Mouse (Mus musculus) stomach, embryonic 15.5 days (tissue): Measurements from ENCODE around the gene Fcrl1. TPM values are rescaled to one million over a fixed set of nuclear protein-coding genes. Genes with fewer than 3 reads are reported as not detected.
"Not testable (repeated sequence)": the region's sequence is repeated elsewhere in the genome, so short reads cannot be mapped to it uniquely, and the experiment has no call there.

Experiments
- ATAC-seq: fragments of 200-750 bp; cut with Nextera tagmentation; 2 replicates; pipeline ENCODE4 v1.8.0; 2017; ENCODE audit warnings: low read depth, moderate number of reproducible peaks, moderate TSS enrichment; ENCODE audit not compliant: insufficient read depth, low FRiP score
- H3K27ac ChIP-seq: fragments of 300-500 bp; sonication (generic); 2 replicates; pipeline ENCODE4 v1.5.1; 2015; ENCODE audit warnings: mild to moderate bottlenecking, inconsistent platforms
- H3K27me3 ChIP-seq: fragments of 300-500 bp; sonication (generic); replicated peaks from 2 replicates; pipeline ENCODE4 v1.6.1; 2015; ENCODE audit warnings: inconsistent platforms
- H3K36me3 ChIP-seq: fragments of 300-500 bp; sonication (generic); 2 replicates; pipeline ENCODE4 v1.6.1; 2015; ENCODE audit warnings: inconsistent platforms
- H3K4me1 ChIP-seq: fragments of 300-500 bp; sonication (generic); 2 replicates; pipeline ENCODE4 v1.6.1; 2015; ENCODE audit warnings: inconsistent platforms
- H3K4me2 ChIP-seq: fragments of 300-500 bp; sonication (generic); 2 replicates; pipeline ENCODE4 v1.6.1; 2015; ENCODE audit warnings: mild to moderate bottlenecking, inconsistent platforms
- H3K4me3 ChIP-seq: fragments of 300-500 bp; sonication (generic); replicated peaks from 2 replicates; pipeline ENCODE4 v1.5.1; 2015; ENCODE audit warnings: inconsistent platforms
- H3K9ac ChIP-seq: fragments of 300-500 bp; sonication (generic); 2 replicates; pipeline ENCODE4 v1.6.1; 2015; ENCODE audit warnings: inconsistent platforms
- H3K9me3 ChIP-seq: fragments of 300-500 bp; sonication (generic); 2 replicates; pipeline ENCODE4 v1.6.1; 2016; ENCODE audit warnings: inconsistent platforms
- WGBS: fragments of 180-500 bp; shearing (Covaris S2); methylation state at CpG from one replicate; pipeline ENCODE4 v1.1.7; 2015; 5-methylcytosine and 5-hydroxymethylcytosine counted together
- polyA plus RNA-seq: library from polyadenylated mRNA; unstranded; fragments of >200 nt; fragmentation: Nextera tagmentation; extraction: Ambion mirVana; gene quantifications from 2 replicates; pipeline ENCODE4 v1.2.1, GENCODE M21; 2015

The Fcrl1 gene
- polyA plus RNA-seq = 0.28 TPM in 2 replicates

DNA sequence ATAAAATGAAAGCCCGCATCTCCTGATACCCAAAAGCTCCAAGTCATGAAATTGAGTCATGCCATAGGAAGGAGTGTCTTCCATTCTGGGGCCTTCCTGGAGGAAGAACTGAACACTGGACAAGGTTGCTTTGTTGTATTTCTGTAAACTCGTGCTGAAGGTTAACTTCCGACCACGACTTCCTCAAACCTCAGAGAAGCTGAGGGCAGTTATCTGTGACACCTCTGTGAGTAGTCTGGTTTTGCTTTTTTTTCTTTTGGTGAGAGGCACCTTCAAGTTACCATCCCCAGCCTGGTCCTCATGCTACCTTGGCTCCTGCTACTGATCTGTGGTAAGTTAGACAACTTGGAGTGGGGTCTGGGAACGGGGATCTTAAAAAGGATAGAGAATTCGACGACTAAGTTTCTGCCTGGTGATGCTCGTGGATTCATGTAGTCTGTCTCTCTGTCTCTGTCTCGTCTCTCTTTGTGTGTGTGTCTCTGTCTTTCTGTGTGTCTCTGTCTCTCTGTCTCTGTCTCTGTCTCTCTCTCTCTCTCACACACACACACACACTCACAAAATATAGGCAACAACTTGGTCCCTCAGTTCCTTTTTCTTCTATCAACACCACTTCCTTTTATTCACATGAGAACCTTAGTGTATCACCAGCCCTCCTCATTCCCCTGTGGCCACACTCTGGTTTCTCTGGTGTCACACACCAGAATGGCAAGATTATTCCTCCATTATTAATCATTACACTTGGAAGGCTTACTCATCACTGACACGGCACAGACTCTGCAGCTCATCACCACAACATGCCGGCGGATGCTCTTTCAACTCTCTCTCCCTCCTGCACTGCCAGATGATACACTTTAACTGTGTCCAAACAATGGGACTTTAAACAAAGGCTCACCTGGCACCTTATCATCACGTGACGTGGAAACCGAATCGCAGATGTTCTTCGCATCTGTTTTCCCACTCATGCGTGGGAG is at the start of gene Fcrl1:
Gene Fcrl1, plus strand, starts transcription at position 193 of the 971 bp plus-strand sequence.
- Histone ChIP-seq H3K27ac (no peak within 1 kb of the TSS), H3K27me3 (no peaks in the 10 kb centered on the region), H3K9ac (no peak within 1 kb of the TSS), H3K4me1 (no peaks in the 10 kb centered on the region), H3K4me2 (peak within 1 kb of the TSS; percentile 30; the same call in 1 of the 2 replicates), H3K9me3 (no peaks in the 10 kb centered on the region), H3K36me3 (no peaks in the 10 kb centered on the region), H3K4me3 (no peak within 1 kb of the TSS)
- ATAC-seq = no peak
- WGBS = 64% methylated on average over 18 of the region's 18 CpGs

DNA sequence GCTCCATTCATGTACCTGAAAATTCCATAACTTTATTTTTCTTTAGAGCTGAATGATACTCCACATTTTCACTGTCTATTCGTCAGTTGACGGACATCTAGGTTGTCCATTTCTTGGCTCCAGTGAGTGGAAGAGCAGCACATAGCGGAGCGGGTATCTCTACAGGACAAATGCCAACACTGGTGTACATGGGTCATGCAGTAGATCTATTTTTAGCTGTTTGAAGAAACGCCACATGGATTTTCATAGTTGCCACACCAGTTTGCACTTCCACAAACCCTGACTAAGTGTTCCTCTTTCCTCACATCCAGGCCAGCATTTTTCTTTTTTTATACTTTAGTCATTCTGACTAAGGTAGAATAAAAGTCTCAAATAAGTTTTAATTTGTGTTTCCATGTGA is 38.3 kb upstream of the Fcrl1 start:
- Histone ChIP-seq H3K4me2 (no peak overlapping the region), H3K36me3 (no peaks in the 10 kb centered on the region), H3K27me3 (no peaks in the 10 kb centered on the region), H3K9ac (no peak overlapping the region), H3K4me1 (no peaks in the 10 kb centered on the region), H3K27ac (no peak overlapping the region), H3K9me3 (no peaks in the 10 kb centered on the region), H3K4me3 (no peak overlapping the region)
- 80% methylated on average over 5 of the region's 5 CpGs for WGBS
- no peak for ATAC-seq

DNA sequence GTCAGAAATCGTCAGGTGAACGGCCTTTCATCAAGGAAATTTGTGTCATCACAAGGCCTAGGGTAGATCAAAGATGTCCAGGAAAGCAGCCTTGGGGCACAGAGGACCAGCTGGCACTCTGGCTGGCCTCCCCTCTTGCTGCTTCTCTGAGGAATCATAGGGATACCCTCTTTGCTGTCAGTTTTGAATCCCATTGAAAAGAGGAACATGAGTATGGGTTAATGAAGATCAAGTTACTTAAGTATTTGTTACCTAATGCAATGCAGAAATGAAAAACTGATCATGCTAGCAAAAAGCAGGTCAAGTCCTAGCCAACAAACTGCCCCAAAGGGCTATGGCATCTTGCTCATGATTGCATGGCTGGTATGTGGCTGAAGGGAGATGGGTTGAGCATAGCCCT is 25.2 kb upstream of the Fcrl1 start:
- not testable (repeated sequence) for H3K36me3 ChIP-seq, H3K27ac ChIP-seq, H3K4me3 ChIP-seq, H3K4me2 ChIP-seq, H3K4me1 ChIP-seq, H3K9me3 ChIP-seq, H3K9ac ChIP-seq, ATAC-seq, H3K27me3 ChIP-seq
- 82% methylated on average over 2 of the region's 2 CpGs for WGBS

DNA sequence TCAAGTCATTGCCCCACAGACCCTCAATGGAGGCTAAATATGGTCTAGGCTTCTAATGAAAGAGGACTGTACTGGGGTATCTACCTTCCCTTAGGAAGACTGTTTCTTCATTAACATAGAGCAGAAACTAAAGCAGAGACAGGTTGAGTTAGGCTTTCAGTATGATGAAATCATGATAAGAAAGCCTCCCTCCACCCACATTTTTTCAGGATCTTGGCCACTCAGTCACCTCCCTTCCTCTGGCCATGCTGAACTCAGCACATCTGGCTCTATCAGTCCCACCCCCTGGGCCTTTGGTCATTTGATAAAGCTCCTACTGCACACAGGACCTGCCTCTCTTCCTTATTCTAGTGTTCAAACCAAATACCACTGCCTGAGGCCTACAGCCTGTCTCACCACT is 18.6 kb upstream of the Fcrl1 start, which contains the start of gene Cd5l:
Gene Cd5l, plus strand, starts transcription at position 301 of the 400 bp plus-strand sequence.
- Histone ChIP-seq H3K9ac (no peak within 1 kb of the TSS), H3K4me2 (no peak within 1 kb of the TSS), H3K36me3 (no peaks in the 10 kb centered on the region), H3K27me3 (no peaks in the 10 kb centered on the region), H3K27ac (no peak within 1 kb of the TSS), H3K4me1 (no peaks in the 10 kb centered on the region), H3K4me3 (no peak within 1 kb of the TSS), H3K9me3 (no peaks in the 10 kb centered on the region)
- no peak for ATAC-seq

DNA sequence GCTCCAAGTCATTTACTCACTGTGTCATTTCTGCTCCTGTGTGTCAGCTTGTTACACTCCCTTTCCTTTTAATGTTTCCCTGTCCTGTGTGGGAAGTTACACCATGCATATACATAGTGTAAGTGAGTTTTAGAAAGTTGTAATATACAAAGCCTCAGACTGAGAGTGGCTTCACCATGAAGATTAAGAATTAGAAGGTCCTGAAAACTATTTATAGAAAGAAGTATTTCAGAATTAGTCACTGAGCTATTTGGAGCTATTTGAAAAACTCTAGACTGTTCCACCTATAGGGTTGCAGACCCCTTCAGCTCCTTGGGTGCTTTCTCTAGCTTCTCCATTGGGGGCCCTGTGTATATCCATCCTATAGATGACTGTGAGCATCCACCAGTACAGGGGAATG is 17.0 kb upstream of the Fcrl1 start:
- ATAC-seq = no peak

DNA sequence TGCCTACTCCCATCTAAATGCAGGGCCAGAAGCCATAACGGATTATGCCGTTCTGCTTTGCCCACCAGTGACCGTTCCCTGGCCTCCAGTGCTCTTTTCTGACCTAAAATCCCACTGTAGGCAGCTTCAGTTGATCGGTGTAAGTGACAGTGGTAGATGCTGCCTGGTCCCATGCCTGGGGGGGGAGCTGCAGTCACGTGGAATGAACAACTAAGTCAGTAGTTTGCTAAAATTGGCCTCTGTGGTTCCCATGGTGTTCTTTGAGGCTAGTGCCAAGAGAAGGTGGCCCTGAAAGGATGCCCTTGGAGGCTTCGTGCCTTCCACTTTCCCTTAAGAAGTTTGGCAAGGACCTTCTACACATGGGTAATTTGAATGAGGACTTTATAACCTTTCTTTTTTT is 15.7 kb upstream of the Fcrl1 start:
- Histone ChIP-seq H3K4me2 (no peak overlapping the region), H3K27ac (no peak overlapping the region), H3K9ac (no peak overlapping the region), H3K9me3 (no peaks in the 10 kb centered on the region), H3K27me3 (no peaks in the 10 kb centered on the region), H3K36me3 (no peaks in the 10 kb centered on the region), H3K4me1 (no peaks in the 10 kb centered on the region), H3K4me3 (no peak overlapping the region)
- ATAC-seq = no peak
- 89% methylated on average over 6 of the region's 6 CpGs for WGBS

More for the DNA sequence above, 17.0 kb upstream of the Fcrl1 start:
- Histone ChIP-seq H3K9ac (no peak overlapping the region), H3K27me3 (no peaks in the 10 kb centered on the region), H3K27ac (no peak overlapping the region), H3K36me3 (no peaks in the 10 kb centered on the region), H3K4me2 (no peak overlapping the region), H3K4me1 (no peaks in the 10 kb centered on the region), H3K4me3 (no peak overlapping the region), H3K9me3 (no peaks in the 10 kb centered on the region)

DNA sequence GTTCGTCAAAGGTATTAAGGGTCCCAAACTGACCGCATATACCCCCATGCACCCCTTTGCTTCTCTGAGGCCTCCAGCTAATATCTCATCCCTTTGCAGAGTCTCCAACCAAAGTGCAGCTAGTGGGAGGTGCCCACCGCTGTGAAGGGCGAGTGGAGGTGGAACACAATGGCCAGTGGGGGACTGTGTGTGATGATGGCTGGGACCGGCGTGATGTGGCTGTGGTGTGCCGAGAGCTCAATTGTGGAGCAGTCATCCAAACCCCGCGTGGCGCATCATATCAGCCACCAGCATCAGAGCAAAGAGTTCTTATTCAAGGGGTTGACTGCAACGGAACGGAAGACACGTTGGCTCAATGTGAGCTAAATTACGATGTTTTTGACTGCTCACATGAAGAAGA is 10.5 kb upstream of the Fcrl1 start:
- Histone ChIP-seq H3K9ac (no peak overlapping the region), H3K36me3 (no peaks in the 10 kb centered on the region), H3K9me3 (no peaks in the 10 kb centered on the region), H3K4me2 (no peak overlapping the region), H3K4me3 (no peak overlapping the region), H3K27ac (no peak overlapping the region), H3K4me1 (no peaks in the 10 kb centered on the region), H3K27me3 (no peaks in the 10 kb centered on the region)
- ATAC-seq = no peak
- WGBS = 92% methylated on average over 14 of the region's 14 CpGs

DNA sequence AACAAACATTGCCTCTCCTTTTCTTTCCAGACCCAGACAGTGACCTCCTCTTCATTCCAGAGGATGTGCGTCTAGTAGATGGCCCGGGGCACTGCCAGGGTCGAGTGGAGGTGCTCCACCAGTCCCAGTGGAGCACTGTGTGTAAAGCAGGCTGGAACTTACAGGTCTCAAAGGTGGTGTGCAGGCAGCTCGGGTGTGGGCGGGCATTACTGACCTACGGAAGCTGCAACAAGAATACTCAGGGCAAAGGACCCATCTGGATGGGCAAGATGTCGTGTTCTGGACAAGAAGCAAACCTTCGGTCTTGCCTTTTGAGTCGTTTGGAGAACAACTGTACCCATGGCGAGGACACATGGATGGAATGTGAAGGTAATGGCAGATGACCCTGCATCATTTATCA is 8.7 kb upstream of the Fcrl1 start:
- Histone ChIP-seq H3K4me1 (no peaks in the 10 kb centered on the region), H3K4me2 (no peak overlapping the region), H3K4me3 (no peak overlapping the region), H3K9me3 (no peaks in the 10 kb centered on the region), H3K27ac (no peak overlapping the region), H3K9ac (no peak overlapping the region), H3K36me3 (no peaks in the 10 kb centered on the region), H3K27me3 (no peaks in the 10 kb centered on the region)
- no peak for ATAC-seq
- 79% methylated on average over 10 of the region's 10 CpGs for WGBS

DNA sequence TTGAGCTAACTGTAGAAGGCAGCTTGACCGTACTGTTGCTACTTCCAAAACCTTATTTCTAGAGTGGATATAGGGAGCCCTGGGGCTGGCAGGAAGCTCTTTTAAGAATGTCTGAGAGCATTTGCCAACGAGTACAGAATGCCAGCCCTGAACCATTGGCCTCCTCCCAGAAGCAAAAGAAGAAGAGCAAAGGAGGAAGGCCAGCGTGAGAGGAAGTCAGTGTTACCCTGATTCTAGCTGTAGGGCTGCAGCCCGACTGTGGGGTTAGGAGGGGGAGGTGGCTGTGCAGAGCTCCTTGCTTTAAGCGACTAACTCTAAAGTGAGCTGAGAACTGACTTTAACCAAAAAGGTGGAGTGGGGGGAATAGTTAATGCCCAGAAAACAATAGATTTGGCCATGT is 7.0 kb upstream of the Fcrl1 start:
- H3K9me3 ChIP-seq = no peaks in the 10 kb centered on the region
- no peak overlapping the region for H3K4me3 ChIP-seq
- no peak for ATAC-seq
- no peak overlapping the region for H3K4me2 ChIP-seq
- WGBS = 73% methylated on average over 5 of the region's 5 CpGs
- no peaks in the 10 kb centered on the region for H3K4me1 ChIP-seq
- no peak overlapping the region for H3K27ac ChIP-seq
- H3K36me3 ChIP-seq = no peaks in the 10 kb centered on the region
- no peak overlapping the region for H3K9ac ChIP-seq
- no peaks in the 10 kb centered on the region for H3K27me3 ChIP-seq

DNA sequence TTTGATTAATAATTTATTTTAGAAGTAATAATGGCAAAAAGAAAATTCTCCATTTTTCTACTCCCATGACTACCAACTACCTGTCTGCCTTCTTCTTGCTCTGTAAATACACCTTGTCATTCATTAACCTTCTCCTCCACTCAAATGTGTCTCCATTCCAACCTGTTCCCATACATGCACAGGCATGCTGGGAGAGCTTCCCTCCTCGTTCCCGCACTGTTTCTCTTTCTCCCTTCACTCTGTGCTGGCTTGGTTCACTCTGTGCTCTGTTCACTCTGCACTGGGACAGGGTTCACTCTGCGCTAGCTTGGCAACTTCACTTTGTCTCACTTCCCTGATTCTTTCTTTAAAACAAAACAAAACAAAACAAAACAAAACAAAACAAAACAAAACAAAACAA is 1.0 kb downstream of the Fcrl1 start:
- no peaks in the 10 kb centered on the region for H3K27me3 ChIP-seq
- 48% methylated on average over 3 of the region's 3 CpGs for WGBS
- peak; percentile 60; the same call in 1 of the 2 replicates for ATAC-seq
- no peaks in the 10 kb centered on the region for H3K9me3 ChIP-seq
- peak overlapping the region; percentile 30; the same call in 1 of the 2 replicates for H3K4me2 ChIP-seq
- H3K9ac ChIP-seq = no peak overlapping the region
- H3K4me1 ChIP-seq = no peaks in the 10 kb centered on the region
- no peak overlapping the region for H3K27ac ChIP-seq
- no peaks in the 10 kb centered on the region for H3K36me3 ChIP-seq
- no peak overlapping the region for H3K4me3 ChIP-seq

DNA sequence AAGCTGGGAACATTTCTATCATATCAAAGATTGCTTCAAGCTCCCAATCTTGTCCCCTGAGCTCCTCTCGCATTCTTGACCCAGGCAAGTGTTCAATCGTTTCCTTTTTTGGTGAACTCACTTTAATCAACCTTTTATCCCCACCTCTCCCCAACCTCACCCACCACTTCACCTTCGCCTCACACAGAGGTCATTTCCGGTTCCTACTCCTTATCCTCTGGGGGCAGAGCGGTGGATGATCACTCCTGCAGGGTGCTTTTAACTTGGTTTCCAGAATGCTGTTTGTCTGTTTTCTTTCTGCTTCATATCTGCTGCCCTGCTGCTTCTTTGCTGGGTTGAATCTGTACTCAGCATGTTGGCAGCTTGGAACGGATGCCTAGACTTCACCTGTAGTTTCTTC is 1.5 kb downstream of the Fcrl1 start:
- Histone ChIP-seq H3K4me2 (no peak overlapping the region), H3K36me3 (no peaks in the 10 kb centered on the region), H3K27me3 (no peaks in the 10 kb centered on the region), H3K9me3 (no peaks in the 10 kb centered on the region), H3K4me1 (no peaks in the 10 kb centered on the region), H3K4me3 (no peak overlapping the region), H3K9ac (no peak overlapping the region), H3K27ac (no peak overlapping the region)
- ATAC-seq = no peak
- 51% methylated on average over 6 of the region's 6 CpGs for WGBS

DNA sequence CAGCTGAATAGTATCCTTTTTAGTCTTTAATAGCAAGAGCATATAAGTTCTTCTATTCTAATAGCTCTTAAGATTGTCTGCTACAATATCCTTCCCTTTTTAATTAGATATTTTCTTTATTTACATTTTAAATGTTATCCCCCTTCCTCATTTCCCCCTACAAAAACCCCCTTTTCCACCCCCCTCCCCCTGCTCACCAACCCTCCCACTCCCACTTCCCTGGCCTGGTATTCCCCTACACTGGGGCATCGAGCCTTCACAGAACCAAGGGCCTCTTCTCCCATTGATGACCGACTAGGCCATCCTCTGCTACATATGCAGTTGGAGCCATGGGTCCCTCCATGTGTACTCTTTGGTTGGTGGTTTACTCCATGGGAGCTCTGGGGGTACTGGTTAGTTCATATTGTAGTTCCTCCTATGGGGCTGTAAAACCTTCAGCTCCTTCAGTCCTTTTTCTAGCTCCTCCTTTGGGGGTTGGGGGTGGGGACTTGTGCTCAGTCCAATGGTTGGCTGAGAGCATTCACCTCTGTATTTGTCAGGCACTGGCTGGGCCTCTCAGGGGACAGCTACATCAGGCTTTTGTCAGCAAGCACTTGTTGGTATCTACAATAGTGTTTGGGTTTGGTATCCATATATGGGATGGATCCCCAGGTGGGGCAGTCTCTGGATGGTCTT is 3.6 kb downstream of the Fcrl1 start:
- not testable (repeated sequence) for H3K9ac ChIP-seq, ATAC-seq, H3K36me3 ChIP-seq, H3K4me1 ChIP-seq, H3K27me3 ChIP-seq, H3K27ac ChIP-seq, H3K9me3 ChIP-seq, H3K4me2 ChIP-seq, H3K4me3 ChIP-seq
- WGBS = 84% methylated on average over 2 of the region's 2 CpGs
